Mouse (Mus musculus) liver, postnatal 0 days (tissue): Measurements from ENCODE around the gene Tgfbr1. TPM values are rescaled to one million over a fixed set of nuclear protein-coding genes. Genes with fewer than 3 reads are reported as not detected.

Experiments
- ATAC-seq: fragments of 200-750 bp; cut with Nextera tagmentation; 2 replicates; pipeline ENCODE4 v1.8.0; 2017; ENCODE audit warnings: mild to moderate bottlenecking, moderate library complexity
- DNase-seq: peaks from one replicate; pipeline ENCODE4 v3.0.0-alpha.2; 2016
- H3K27ac ChIP-seq: fragments of 300-500 bp; sonication (generic); 2 replicates; pipeline ENCODE4 v1.5.1; 2014; ENCODE audit warnings: antibody characterized with exemption, moderate library complexity, mild to moderate bottlenecking, low read depth
- H3K27me3 ChIP-seq: fragments of 300-500 bp; sonication (generic); 2 replicates; pipeline ENCODE4 v1.6.1; 2014; ENCODE audit warnings: low read length, control low read depth, mixed read lengths; ENCODE audit not compliant: insufficient read depth
- H3K36me3 ChIP-seq: fragments of 300-500 bp; sonication (generic); replicated peaks from 2 replicates; pipeline ENCODE4 v1.6.1; 2014; ENCODE audit warnings: mild to moderate bottlenecking, control low read depth, low read length, moderate library complexity, mixed read lengths; ENCODE audit not compliant: insufficient read depth
- H3K4me1 ChIP-seq: fragments of 300-500 bp; sonication (generic); 2 replicates; pipeline ENCODE4 v1.6.1; 2014; ENCODE audit warnings: antibody characterized with exemption, mild to moderate bottlenecking, control low read depth; ENCODE audit not compliant: insufficient read depth
- H3K4me2 ChIP-seq: fragments of 300-500 bp; sonication (generic); 2 replicates; pipeline ENCODE4 v1.6.1; 2014; ENCODE audit warnings: low read depth, mild to moderate bottlenecking, low read length, moderate library complexity, mixed read lengths
- H3K4me3 ChIP-seq: fragments of 300-500 bp; sonication (generic); 2 replicates; pipeline ENCODE4 v1.5.1; 2014; ENCODE audit warnings: low read depth, low read length
- H3K9ac ChIP-seq: fragments of 300-500 bp; sonication (generic); replicated peaks from 2 replicates; pipeline ENCODE4 v1.6.1; 2014; ENCODE audit warnings: mild to moderate bottlenecking, moderate library complexity
- H3K9me3 ChIP-seq: fragments of 300-500 bp; sonication (generic); 2 replicates; pipeline ENCODE4 v1.6.1; 2016; ENCODE audit warnings: mild to moderate bottlenecking, control low read depth, low read length, mixed read lengths
- CTCF ChIP-seq: sonication (generic); IDR thresholded peaks from 2 replicates; pipeline ENCODE4 v1.5.1; 2016; ENCODE audit warnings: antibody characterized with exemption, low read depth
- EP300 ChIP-seq: IDR thresholded peaks from 2 replicates; pipeline ENCODE4 v1.6.1; 2016; ENCODE audit warnings: antibody characterized with exemption, low read depth, mild to moderate bottlenecking
- WGBS: fragments of 180-500 bp; shearing (Covaris S2); extraction: QIAGEN DNeasy Blood & Tissue Kit; methylation state at CpG from one replicate; pipeline ENCODE4 v1.1.7; 2014; ENCODE audit not compliant: insufficient replicate concordance; 5-methylcytosine and 5-hydroxymethylcytosine counted together
- polyA plus RNA-seq: library from polyadenylated mRNA; unstranded; fragments of >200 nt; fragmentation: Nextera tagmentation; extraction: Ambion mirVana; gene quantifications from 2 replicates; pipeline ENCODE4 v1.2.1, GENCODE M21; 2015

The Tgfbr1 gene
- polyA plus RNA-seq, 1 experiment from 2014 or later: 5.2 TPM

DNA sequence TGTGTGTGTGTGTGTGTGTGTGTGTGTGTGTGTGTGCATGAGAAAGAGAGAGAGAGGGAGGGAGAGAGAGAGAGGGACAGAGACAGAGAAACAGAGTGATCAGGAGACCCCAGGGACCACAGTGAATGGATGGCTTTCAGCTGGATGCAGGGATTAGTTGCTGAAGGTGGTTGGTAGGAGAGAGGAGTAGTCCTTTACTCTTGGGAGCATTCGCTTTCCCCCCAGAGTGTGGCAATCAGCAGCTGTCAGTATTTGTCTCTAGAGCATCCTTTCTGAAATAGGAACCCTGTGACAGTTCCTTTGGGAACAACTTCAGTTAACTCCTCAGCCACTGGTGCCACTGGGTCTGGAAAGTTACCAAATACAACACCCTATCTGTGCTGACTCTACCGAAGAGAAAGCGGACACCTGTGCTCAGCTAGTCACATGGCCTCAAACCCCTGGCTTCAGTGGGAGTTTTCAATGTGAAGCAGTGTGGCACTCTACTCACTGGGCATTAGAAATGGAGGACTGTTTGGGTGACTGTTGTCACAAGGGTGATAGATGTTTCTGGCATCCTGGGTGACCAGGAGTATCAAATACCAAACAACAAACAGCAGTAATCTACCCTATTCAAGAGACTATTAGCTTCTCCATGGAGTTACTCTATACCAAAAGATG lies 16.0 kb upstream of the Tgfbr1 start:
- no peak overlapping the region for H3K27ac ChIP-seq
- H3K27me3 ChIP-seq: no peaks in the 10 kb centered on the region
- H3K9me3 ChIP-seq: no peaks in the 10 kb centered on the region

DNA sequence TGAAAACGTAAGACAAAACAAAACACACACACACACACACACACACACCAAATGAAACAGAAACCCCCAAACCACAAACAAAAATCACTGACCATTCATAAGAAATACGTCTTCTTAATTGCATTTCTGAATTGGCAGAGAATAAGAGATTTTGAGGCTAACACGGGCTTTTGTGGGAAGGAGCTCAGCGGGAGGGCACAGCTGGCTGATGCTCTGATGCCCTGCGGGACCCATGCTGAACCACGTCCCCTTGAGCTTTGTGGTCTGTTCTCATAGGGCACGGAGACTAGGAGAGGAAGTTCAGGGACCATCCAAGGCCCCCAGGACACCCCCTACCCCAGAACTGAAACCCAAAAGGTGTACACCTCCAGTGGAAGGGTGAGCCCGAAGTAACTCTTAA lies 10.4 kb upstream of the Tgfbr1 start:
- Histone ChIP-seq H3K9me3 (no peaks in the 10 kb centered on the region), H3K36me3 (no peaks in the 10 kb centered on the region), H3K4me3 (no peak overlapping the region), H3K4me1 (no peaks in the 10 kb centered on the region), H3K27ac (no peak overlapping the region), H3K27me3 (no peaks in the 10 kb centered on the region), H3K4me2 (no peak overlapping the region), H3K9ac (no peak overlapping the region)
- 38% methylated on average over 8 of the region's 8 CpGs for WGBS
- no peak for ATAC-seq
- DNase-seq: peak; percentile 11
- TF ChIP-seq EP300 (no peak), CTCF (no peak)

More for the DNA sequence above, 16.0 kb upstream of the Tgfbr1 start:
- no peak for DNase-seq
- Histone ChIP-seq H3K4me1 (no peaks in the 10 kb centered on the region), H3K9ac (no peak overlapping the region), H3K4me3 (no peak overlapping the region), H3K36me3 (no peaks in the 10 kb centered on the region), H3K4me2 (no peak overlapping the region)
- WGBS: 62% methylated on average over 2 of the region's 3 CpGs
- no peak for ATAC-seq
- TF ChIP-seq CTCF (no peak), EP300 (no peak)

DNA sequence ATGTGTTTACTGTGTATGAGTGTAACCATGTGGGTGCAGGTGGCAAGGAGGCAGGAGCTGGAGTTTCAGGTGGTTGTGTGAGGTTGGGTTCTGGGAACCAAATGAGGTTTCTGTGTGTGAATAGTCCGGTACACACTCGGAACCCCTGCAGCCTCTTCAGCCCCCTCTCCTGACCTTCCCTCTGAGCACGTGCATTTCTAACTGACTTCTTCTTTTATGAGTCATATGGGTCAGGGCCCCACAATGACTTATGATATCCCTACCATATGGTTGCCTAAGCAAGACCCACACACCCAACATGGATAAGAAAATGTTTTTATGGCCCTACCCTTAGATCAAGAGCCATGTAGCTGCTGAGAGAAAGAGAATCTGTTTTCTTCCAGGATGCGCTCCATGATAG lies 6.0 kb upstream of the Tgfbr1 start:
- no peak for DNase-seq
- no peaks in the 10 kb centered on the region for H3K27me3 ChIP-seq
- H3K9ac ChIP-seq: no peak overlapping the region
- no peak overlapping the region for H3K27ac ChIP-seq
- H3K9me3 ChIP-seq: no peaks in the 10 kb centered on the region
- WGBS: 44% methylated on average over 4 of the region's 4 CpGs
- no peak overlapping the region for H3K4me3 ChIP-seq
- H3K36me3 ChIP-seq: no peaks in the 10 kb centered on the region
- ATAC-seq: no peak
- H3K4me1 ChIP-seq: peaks cover 8% of the 10 kb centered on the region
- TF ChIP-seq EP300: no peak
- no peak for TF ChIP-seq CTCF
- H3K4me2 ChIP-seq: no peak overlapping the region

GRCm38 (mm10) chr4:47349759-47350158 lies 3.3 kb upstream of the Tgfbr1 start:
- DNase-seq: peak; percentile 8
- no peak for ATAC-seq
- H3K36me3 ChIP-seq: no peaks in the 10 kb centered on the region
- H3K27me3 ChIP-seq: no peaks in the 10 kb centered on the region
- peaks cover 19% of the 10 kb centered on the region for H3K4me1 ChIP-seq
- no peak overlapping the region for H3K4me2 ChIP-seq
- 41% methylated on average over 6 of the region's 6 CpGs for WGBS
- no peak overlapping the region for H3K27ac ChIP-seq
- no peak overlapping the region for H3K4me3 ChIP-seq
- no peaks in the 10 kb centered on the region for H3K9me3 ChIP-seq
- no peak overlapping the region for H3K9ac ChIP-seq
- TF ChIP-seq EP300: no peak
- no peak for TF ChIP-seq CTCF

DNA sequence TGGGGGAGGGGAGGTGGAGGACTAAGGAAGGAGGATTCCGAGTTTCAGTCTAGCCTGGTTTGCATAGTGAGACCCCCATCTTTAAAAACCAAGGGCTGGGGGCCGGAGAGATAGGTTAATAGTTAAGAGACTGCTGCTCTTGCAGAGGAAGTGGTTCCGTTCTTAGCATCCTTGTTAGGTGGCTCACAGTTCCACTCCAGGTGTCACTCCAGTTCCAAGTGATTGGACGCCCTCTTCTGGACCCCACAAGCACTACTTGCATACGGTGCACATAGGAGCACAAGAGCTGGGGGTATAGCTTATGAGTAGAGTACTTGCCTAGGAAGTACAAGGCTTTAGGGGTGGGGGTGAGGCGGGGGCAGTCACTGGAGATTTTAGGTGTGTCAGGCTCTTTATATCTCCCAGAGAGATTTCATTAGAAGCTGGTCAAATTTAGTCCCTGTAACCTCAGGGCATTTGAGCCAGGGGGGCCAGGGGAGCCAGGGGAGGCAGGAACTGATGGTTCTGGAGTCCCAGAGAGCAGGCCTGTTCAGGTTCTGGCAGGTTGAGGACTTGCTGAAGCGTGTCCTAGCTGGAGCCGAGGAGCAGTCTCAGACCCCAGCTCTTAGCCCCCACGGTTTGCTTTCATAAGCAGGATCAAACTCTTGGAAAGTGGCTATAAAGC lies 1.5 kb upstream of the Tgfbr1 start:
- peak; percentile 72 for TF ChIP-seq CTCF
- TF ChIP-seq EP300: no peak
- DNase-seq (peak; percentile 64), ATAC-seq (no peak)
- Histone ChIP-seq H3K4me2 (peak overlapping the region; percentile 100), H3K36me3 (no peaks in the 10 kb centered on the region), H3K27ac (no peak overlapping the region), H3K4me3 (peak overlapping the region; percentile 95), H3K9me3 (no peaks in the 10 kb centered on the region), H3K4me1 (peaks cover 19% of the 10 kb centered on the region), H3K9ac (peak overlapping the region; percentile 8; the same call in 1 of the 2 replicates), H3K27me3 (no peaks in the 10 kb centered on the region)
- 16% methylated on average over 9 of the region's 9 CpGs for WGBS

- DNase-seq (peak; percentile 46), ATAC-seq (no peak)
- WGBS: 2% methylated on average over 32 of the region's 32 CpGs
- Histone ChIP-seq H3K4me2 (peak overlapping the region; percentile 100), H3K27me3 (no peaks in the 10 kb centered on the region), H3K9me3 (no peaks in the 10 kb centered on the region), H3K36me3 (no peaks in the 10 kb centered on the region), H3K9ac (peak overlapping the region; percentile 71), H3K4me1 (peaks cover 19% of the 10 kb centered on the region), H3K4me3 (peak overlapping the region; percentile 95), H3K27ac (peak overlapping the region; percentile 35; the same call in 1 of the 2 replicates)
- TF ChIP-seq CTCF (no peak), EP300 (no peak)
Observed at GRCm38 (mm10) chr4:47352061-47352661, 861 bp upstream of the Tgfbr1 start.
